Comparison of ENCODE assay signal across 8 mouse cellular contexts in genomic region chr11:4637534-4638234, GRCm38 (mm10). TPM values are rescaled to one million over a fixed set of nuclear protein-coding genes. Genes with fewer than 3 reads are reported as not detected.
DNase-seq lines count a peak whose midpoint lies in the region; ATAC-seq lines count a peak whose summit lies in the region.

TSS of gene Ascc2 (plus strand) at chr11:4637747.

- peak within 1 kb of the TSS; percentile 76 for H3K9ac ChIP-seq in hindbrain, embryonic 11.5 days (ENCODE audit: low read depth, low read length)

- peak; percentile 92 for ATAC-seq in hindbrain, embryonic 11.5 days (ENCODE audit: low FRiP score)

- peak within 1 kb of the TSS; percentile 78 for H3K4me2 ChIP-seq in hindbrain, embryonic 11.5 days (replicated peaks; ENCODE audit: low read depth, low read length)

- under 1% methylated on average over 35 of the region's 35 CpGs for whole genome bisulfite sequencing in hindbrain, embryonic 11.5 days

- peak; percentile 95 for DNase-seq in MN1 (ENCODE audit: low spot score)
- peak; percentile 81 for DNase-seq in cerebellum, adult 9-10 months
- DNase-seq in frontal cortex, adult 2 months (ENCODE audit: extremely low spot score in 1 of 2, low spot score in 1 of 2): peak; percentile 75 to 91
- peak; percentile 93 for DNase-seq in hindbrain, embryonic 11.5 days (ENCODE audit: low spot score)
- DNase-seq in layer of hippocampus, postnatal 10 days (ENCODE audit: low spot score in 2 of 2): peak; percentile 88 to 90
- DNase-seq in lung, postnatal 10 days: peak; percentile 97
- peak; percentile 98 for DNase-seq in ovary, postnatal 36 days (ENCODE audit: low spot score)
- DNase-seq in thymus, postnatal 25 days: peak; percentile 93

- H3K27me3 ChIP-seq in hindbrain, embryonic 11.5 days (ENCODE audit: control insufficient read depth, insufficient read depth, low read length): no peaks in the 10 kb centered on the region

- H3K4me1 ChIP-seq in hindbrain, embryonic 11.5 days (replicated peaks; ENCODE audit: control insufficient read depth, insufficient read depth, low read length): no peaks in the 10 kb centered on the region

- H3K36me3 ChIP-seq in hindbrain, embryonic 11.5 days (ENCODE audit: control insufficient read depth, insufficient read depth, low read length): no peaks in the 10 kb centered on the region

- no peak within 1 kb of the TSS; the same call in 1 of the 2 replicates for H3K27ac ChIP-seq in hindbrain, embryonic 11.5 days (ENCODE audit: low read depth, low read length)

- peak within 1 kb of the TSS; percentile 66 for H3K4me3 ChIP-seq in hindbrain, embryonic 11.5 days (ENCODE audit: low read depth, low read length)

- H3K9me3 ChIP-seq in hindbrain, embryonic 11.5 days (ENCODE audit: control insufficient read depth, low read length): no peaks in the 10 kb centered on the region

RNA-seq across cellular contexts. Expression of gene Ascc2, which starts in this region (rescaled TPM):
- polyA plus RNA-seq in frontal cortex, adult 2 months (2012; rRNA removed): 21.4 and 22.5 TPM in 2 replicates
- 31.5 and 33.2 TPM in 2 replicates for polyA plus RNA-seq in hindbrain, embryonic 11.5 days (2014; fragmentation: Nextera tagmentation; extraction: Ambion mirVana)
- total RNA-seq in layer of hippocampus, postnatal 10 days (2021): 10 to 100 TPM; 23.7 to 24.4 TPM
